Mouse (Mus musculus) forebrain, embryonic 10.5 days (tissue): ENCODE results near the gene Gss. TPM values are rescaled to one million over a fixed set of nuclear protein-coding genes. Genes with fewer than 3 reads are reported as not detected.
A peak's percentile ranks its signal among the peaks of the same experiment; 100 is the strongest.
"Not testable (repeated sequence)": the region's sequence is repeated elsewhere in the genome, so short reads cannot be mapped to it uniquely, and the experiment has no call there.

Experiments used
- DNase-seq: peaks from one replicate; pipeline ENCODE4 v3.0.0-alpha.2; 2017; ENCODE audit warnings: low spot score; ENCODE audit errors: extremely low spot score
- H3K27ac ChIP-seq: fragments of 300-500 bp; sonication (generic); 2 replicates; pipeline ENCODE4 v1.5.1; 2016; ENCODE audit warnings: mild to moderate bottlenecking
- H3K27me3 ChIP-seq: fragments of 300-500 bp; sonication (generic); 2 replicates; pipeline ENCODE4 v1.6.1; 2016; ENCODE audit warnings: mild to moderate bottlenecking; ENCODE audit not compliant: poor library complexity, severe bottlenecking
- H3K36me3 ChIP-seq: fragments of 300-500 bp; sonication (generic); replicated peaks from 2 replicates; pipeline ENCODE4 v1.6.1; 2016; ENCODE audit warnings: mild to moderate bottlenecking, moderate library complexity
- H3K4me1 ChIP-seq: fragments of 300-500 bp; sonication (generic); 2 replicates; pipeline ENCODE4 v1.6.1; 2016
- H3K4me3 ChIP-seq: fragments of 300-500 bp; sonication (generic); 2 replicates; pipeline ENCODE4 v1.5.1; 2016; ENCODE audit warnings: mild to moderate bottlenecking, moderate library complexity
- H3K9me3 ChIP-seq: fragments of 300-500 bp; sonication (generic); 2 replicates; pipeline ENCODE4 v1.6.1; 2016; ENCODE audit warnings: mild to moderate bottlenecking, moderate library complexity
- WGBS: fragments of 180-500 bp; shearing (Covaris S2); methylation state at CpG from one replicate; pipeline ENCODE4 v1.1.7; 2016; 5-methylcytosine and 5-hydroxymethylcytosine counted together
- polyA plus RNA-seq: library from polyadenylated mRNA; unstranded; fragments of >200 nt; fragmentation: Nextera tagmentation; extraction: Ambion mirVana; gene quantifications from 2 replicates; pipeline ENCODE4 v1.2.1, GENCODE M21; 2016

Gene Gss
- polyA plus RNA-seq, 1 experiment from 2014 or later: 24.2 TPM

- no peaks in the 10 kb centered on the region for H3K27me3 ChIP-seq
Measured at GRCm38 (mm10) chr2:155552949-155553354, 39.7 kb downstream of the Gss start.

GRCm38 (mm10) chr2:155552336-155552735 is 40.3 kb downstream of the Gss start:
- H3K4me1 ChIP-seq: no peaks in the 10 kb centered on the region
- H3K9me3 ChIP-seq: no peaks in the 10 kb centered on the region
- no peaks in the 10 kb centered on the region for H3K36me3 ChIP-seq
- no peak overlapping the region for H3K27ac ChIP-seq
- DNase-seq: no peak
- H3K4me3 ChIP-seq: no peak overlapping the region
- no peaks in the 10 kb centered on the region for H3K27me3 ChIP-seq

More at GRCm38 (mm10) chr2:155552949-155553354, 39.7 kb downstream of the Gss start:
- H3K27ac ChIP-seq: no peak overlapping the region
- no peak for DNase-seq
- no peak overlapping the region for H3K4me3 ChIP-seq
- H3K36me3 ChIP-seq: no peaks in the 10 kb centered on the region
- no peaks in the 10 kb centered on the region for H3K9me3 ChIP-seq
- no peaks in the 10 kb centered on the region for H3K4me1 ChIP-seq

- no peak overlapping the region for H3K4me3 ChIP-seq
- no peak for DNase-seq
- no peak overlapping the region for H3K27ac ChIP-seq
- no peaks in the 10 kb centered on the region for H3K27me3 ChIP-seq
- 76% methylated on average over 1 of the region's 1 CpGs for WGBS
- H3K36me3 ChIP-seq: no peaks in the 10 kb centered on the region
- H3K9me3 ChIP-seq: no peaks in the 10 kb centered on the region
- H3K4me1 ChIP-seq: no peaks in the 10 kb centered on the region
Measured at GRCm38 (mm10) chr2:155546955-155547354, 45.7 kb downstream of the Gss start.

- Histone ChIP-seq H3K4me1 (no peaks in the 10 kb centered on the region), H3K27me3 (no peaks in the 10 kb centered on the region), H3K4me3 (no peak overlapping the region), H3K36me3 (no peaks in the 10 kb centered on the region), H3K9me3 (no peaks in the 10 kb centered on the region), H3K27ac (no peak overlapping the region)
- 79% methylated on average over 6 of the region's 6 CpGs for WGBS
- no peak for DNase-seq
Measured at GRCm38 (mm10) chr2:155540822-155541458, 51.7 kb downstream of the Gss start.

- Histone ChIP-seq H3K27me3 (no peaks in the 10 kb centered on the region), H3K4me1 (no peaks in the 10 kb centered on the region), H3K9me3 (no peaks in the 10 kb centered on the region), H3K36me3 (no peaks in the 10 kb centered on the region), H3K27ac (no peak overlapping the region), H3K4me3 (no peak overlapping the region)
- DNase-seq: no peak
Measured at GRCm38 (mm10) chr2:155539696-155540095, 52.9 kb downstream of the Gss start.

DNA sequence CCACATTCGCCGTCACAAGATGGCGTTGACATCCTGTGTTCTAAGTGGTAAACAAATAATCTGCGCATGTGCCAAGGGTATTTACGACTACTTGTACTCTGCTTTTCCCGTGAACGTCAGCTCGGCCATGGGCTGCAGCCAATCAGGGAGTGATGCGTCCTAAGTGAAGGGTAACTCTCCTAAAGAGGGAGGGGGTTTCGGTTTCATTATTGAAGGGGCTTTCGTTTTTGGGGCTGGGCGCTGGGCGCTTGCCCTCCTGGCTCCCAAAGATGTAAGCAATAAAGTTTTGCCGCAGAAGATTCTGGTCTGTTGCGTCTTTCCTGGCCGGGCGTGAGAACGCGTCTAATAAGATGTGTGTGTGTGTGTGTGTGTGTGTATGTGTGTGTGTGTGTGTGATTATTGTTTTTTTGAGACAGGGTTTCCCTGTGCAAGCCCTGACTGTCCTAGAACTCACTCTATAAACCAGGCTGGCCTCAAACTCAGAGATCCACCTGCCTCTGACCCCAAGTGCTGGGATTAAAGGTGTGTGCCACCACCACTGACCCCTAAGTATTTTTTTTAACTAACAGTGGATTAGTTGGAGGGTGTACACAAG is 54.0 kb downstream of the Gss start:
- H3K27ac ChIP-seq, H3K9me3 ChIP-seq, H3K4me1 ChIP-seq, H3K4me3 ChIP-seq, DNase-seq, H3K27me3 ChIP-seq, H3K36me3 ChIP-seq: not testable (repeated sequence)
- 81% methylated on average over 18 of the region's 19 CpGs for WGBS

DNA sequence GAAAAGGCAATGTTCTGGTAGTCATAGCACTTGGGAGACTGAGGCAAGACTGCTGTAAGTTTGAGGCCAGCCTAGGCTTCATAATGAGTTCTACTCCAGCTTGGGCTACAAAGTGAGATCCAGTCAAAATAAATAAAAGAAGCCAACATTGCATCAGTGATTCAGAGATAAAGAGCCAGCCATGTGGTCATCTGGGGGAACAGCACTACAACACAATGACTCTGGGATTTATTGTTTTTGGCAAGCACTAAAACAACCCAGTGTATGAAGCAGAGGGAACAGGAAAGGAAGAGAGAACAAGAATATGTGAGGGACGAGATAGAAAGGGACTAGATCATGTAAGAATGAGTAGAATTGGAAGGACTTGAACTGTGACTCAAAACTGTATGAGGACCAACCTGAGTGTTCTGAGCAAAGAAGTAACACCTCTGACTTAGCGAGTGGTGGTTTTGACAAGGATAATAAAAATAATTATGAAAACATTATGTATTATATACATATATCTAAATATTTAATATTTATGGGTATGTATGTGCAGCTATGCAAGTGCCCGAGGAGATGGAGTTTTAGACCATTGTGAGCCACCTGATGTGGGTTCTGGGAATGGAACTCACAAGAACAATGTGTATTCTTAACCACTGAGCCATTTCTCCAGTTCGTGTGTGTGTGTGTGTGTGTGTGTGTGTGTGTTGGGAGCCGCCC is 54.7 kb downstream of the Gss start:
- Histone ChIP-seq H3K9me3 (no peaks in the 10 kb centered on the region), H3K27me3 (no peaks in the 10 kb centered on the region), H3K4me3 (no peak overlapping the region), H3K4me1 (no peaks in the 10 kb centered on the region), H3K36me3 (no peaks in the 10 kb centered on the region), H3K27ac (no peak overlapping the region)
- DNase-seq: no peak
- WGBS: 78% methylated on average over 5 of the region's 5 CpGs

- Histone ChIP-seq H3K4me1 (no peaks in the 10 kb centered on the region), H3K27me3 (no peaks in the 10 kb centered on the region), H3K36me3 (no peaks in the 10 kb centered on the region), H3K4me3 (no peak overlapping the region), H3K9me3 (no peaks in the 10 kb centered on the region), H3K27ac (no peak overlapping the region)
- DNase-seq: no peak
Measured at GRCm38 (mm10) chr2:155536292-155536691, 56.3 kb downstream of the Gss start.

DNA sequence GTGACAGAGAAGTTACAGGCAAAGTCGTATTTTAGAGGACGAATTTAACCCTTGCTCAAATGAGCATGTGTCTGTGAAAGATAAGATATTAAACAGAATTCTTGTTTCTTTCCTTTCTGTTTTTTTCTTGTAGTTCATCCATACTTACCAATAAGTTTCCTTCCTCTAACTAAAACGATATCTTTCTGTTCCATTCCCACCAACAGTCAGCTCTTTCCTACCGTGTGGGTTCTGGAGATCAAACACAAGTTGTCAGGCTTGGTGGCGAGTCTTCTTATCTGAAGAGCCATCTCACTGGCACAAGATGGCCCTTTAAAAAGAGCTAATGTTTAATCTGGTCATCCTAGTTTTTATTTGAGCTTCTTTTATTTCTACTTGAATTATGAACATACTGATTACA is 65.2 kb downstream of the Gss start:
- Histone ChIP-seq H3K27ac (no peak overlapping the region), H3K4me1 (no peaks in the 10 kb centered on the region), H3K9me3 (no peaks in the 10 kb centered on the region), H3K36me3 (no peaks in the 10 kb centered on the region), H3K27me3 (no peaks in the 10 kb centered on the region), H3K4me3 (no peak overlapping the region)
- WGBS: 85% methylated on average over 5 of the region's 5 CpGs
- no peak for DNase-seq

GRCm38 (mm10) chr2:155524378-155524777 is 68.2 kb downstream of the Gss start:
- no peak for DNase-seq
- Histone ChIP-seq H3K36me3 (no peaks in the 10 kb centered on the region), H3K27ac (no peak overlapping the region), H3K27me3 (no peaks in the 10 kb centered on the region), H3K4me3 (no peak overlapping the region), H3K9me3 (no peaks in the 10 kb centered on the region), H3K4me1 (no peaks in the 10 kb centered on the region)
- 76% methylated on average over 1 of the region's 1 CpGs for WGBS

DNA sequence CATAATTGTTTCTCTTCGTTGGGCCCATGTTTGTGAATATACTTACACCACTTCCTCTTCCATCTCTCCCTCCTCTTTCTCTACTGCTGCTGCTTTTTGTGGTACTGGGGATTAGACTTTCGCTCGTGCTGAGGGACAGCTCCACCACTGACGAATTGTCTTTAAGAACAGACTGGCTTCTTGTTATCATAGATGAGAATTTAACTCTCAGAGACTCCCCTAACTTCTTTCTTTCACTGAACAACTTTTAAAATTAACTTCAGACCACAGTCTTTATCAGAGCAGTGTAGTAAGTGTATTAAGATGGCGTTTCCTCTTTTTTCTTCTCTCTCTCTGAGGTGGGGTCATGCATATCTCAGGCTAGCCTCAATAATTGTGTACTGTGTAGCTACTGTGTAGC is 68.9 kb downstream of the Gss start:
- Histone ChIP-seq H3K4me1 (peaks cover 4% of the 10 kb centered on the region), H3K27me3 (no peaks in the 10 kb centered on the region), H3K4me3 (no peak overlapping the region), H3K27ac (no peak overlapping the region), H3K9me3 (no peaks in the 10 kb centered on the region), H3K36me3 (no peaks in the 10 kb centered on the region)
- 69% methylated on average over 5 of the region's 5 CpGs for WGBS
- no peak for DNase-seq

DNA sequence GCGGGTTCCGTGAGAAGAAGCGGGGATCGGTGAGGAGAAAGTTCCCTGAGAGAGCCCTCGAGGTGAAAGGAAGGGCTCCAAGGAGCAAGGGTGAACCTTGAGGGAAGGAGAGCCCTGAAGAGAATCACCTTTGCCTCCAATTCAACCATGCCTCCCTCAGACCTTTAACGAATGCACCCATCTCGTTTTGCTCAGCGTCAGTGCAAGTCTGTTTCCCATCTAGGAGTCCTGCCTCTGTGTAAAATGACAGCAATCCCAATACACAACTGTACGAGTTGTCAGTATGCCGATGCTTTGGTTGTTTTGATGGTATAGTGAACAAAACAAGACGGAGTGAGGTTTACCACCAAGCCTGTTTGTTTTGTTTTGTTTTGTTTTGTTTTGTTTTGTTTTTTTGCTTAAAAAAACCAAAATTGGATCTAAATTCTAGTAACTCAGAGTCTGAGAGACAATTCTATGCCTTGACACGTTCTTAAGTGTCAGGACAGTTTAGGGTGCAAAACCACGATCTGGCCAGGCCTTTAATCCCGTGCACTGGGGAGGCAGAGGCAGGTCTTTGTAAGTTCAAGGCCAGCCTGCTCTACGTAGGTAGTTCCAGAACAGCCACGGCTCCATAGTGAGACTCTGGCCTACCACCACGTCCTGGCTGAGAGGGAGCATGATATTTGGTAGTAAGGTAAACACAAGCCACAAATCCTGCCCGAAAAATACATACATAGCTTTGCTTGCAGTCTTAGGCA is 73.9 kb downstream of the Gss start:
- peaks cover 22% of the 10 kb centered on the region for H3K27me3 ChIP-seq
- WGBS: 26% methylated on average over 18 of the region's 18 CpGs
- peak overlapping the region; percentile 82 for H3K27ac ChIP-seq
- H3K36me3 ChIP-seq: no peaks in the 10 kb centered on the region
- peaks cover 31% of the 10 kb centered on the region for H3K4me1 ChIP-seq
- peak overlapping the region; percentile 66 for H3K4me3 ChIP-seq
- DNase-seq: no peak
- no peaks in the 10 kb centered on the region for H3K9me3 ChIP-seq
